Mouse (Mus musculus) MEL (cell line): ENCODE data around the gene Acsm1.
"Not testable (repeated sequence)": the region's sequence is repeated elsewhere in the genome, so short reads cannot be mapped to it uniquely, and the experiment has no call there.

Experiments used
- CTCF ChIP-seq, 3 experiments: IDR thresholded peaks in 2 of 3; conservative IDR thresholded peaks in 1 of 3; 2 replicates each; pipeline ENCODE4 v1.5.1; 2011 to 2012; ENCODE audit warnings: low read length in 3 of 3, low read depth in 2 of 3, mild to moderate bottlenecking in 2 of 3, improper control_type of control experiment in 1 of 3, inconsistent platforms in 1 of 3, mixed read lengths in 1 of 3, moderate library complexity in 1 of 3; ENCODE audit not compliant: control insufficient read depth in 1 of 3, insufficient read depth in 1 of 3, poor library complexity in 1 of 3, severe bottlenecking in 1 of 3
- EP300 ChIP-seq, 2 experiments: IDR thresholded peaks; 2 replicates each; pipeline ENCODE4 v1.6.1; 2011; ENCODE audit warnings: improper control_type of control experiment in 2 of 2, low read length in 2 of 2, low read depth in 1 of 2, mild to moderate bottlenecking in 1 of 2
- GABPA ChIP-seq: IDR thresholded peaks from 2 replicates; pipeline ENCODE4 v1.6.1; 2012; ENCODE audit warnings: low read depth, mild to moderate bottlenecking, inconsistent platforms, low read length, improper control_type of control experiment, moderate library complexity
- KAT2A ChIP-seq: conservative IDR thresholded peaks from 2 replicates; pipeline ENCODE4 v1.6.1; 2012; ENCODE audit warnings: low read depth, low read length, improper control_type of control experiment, inconsistent platforms
- MEF2A ChIP-seq: IDR thresholded peaks from 2 replicates; pipeline ENCODE4 v1.6.1; 2014; ENCODE audit warnings: low read depth, mild to moderate bottlenecking, inconsistent platforms, low read length, improper control_type of control experiment; ENCODE audit not compliant: poor library complexity, insufficient replicate concordance, severe bottlenecking; ENCODE audit errors: extremely low read depth
- MXI1 ChIP-seq: IDR thresholded peaks from 2 replicates; pipeline ENCODE4 v1.6.1; 2011; ENCODE audit warnings: mild to moderate bottlenecking, low read depth, low read length, improper control_type of control experiment
- NELFE ChIP-seq: IDR thresholded peaks from 2 replicates; pipeline ENCODE4 v1.6.1; 2011; ENCODE audit warnings: low read depth, low read length, improper control_type of control experiment
- RAD21 ChIP-seq: IDR thresholded peaks from 2 replicates; pipeline ENCODE4 v1.6.1; 2011; ENCODE audit warnings: mild to moderate bottlenecking, low read depth, low read length, improper control_type of control experiment
- SMC3 ChIP-seq: IDR thresholded peaks from 2 replicates; pipeline ENCODE4 v1.6.1; 2011; ENCODE audit warnings: low read depth, low read length, improper control_type of control experiment
- ZNF384 ChIP-seq: IDR thresholded peaks from 2 replicates; pipeline ENCODE4 v1.6.1; 2012; ENCODE audit warnings: low read depth, mild to moderate bottlenecking, inconsistent platforms, low read length, improper control_type of control experiment

DNA sequence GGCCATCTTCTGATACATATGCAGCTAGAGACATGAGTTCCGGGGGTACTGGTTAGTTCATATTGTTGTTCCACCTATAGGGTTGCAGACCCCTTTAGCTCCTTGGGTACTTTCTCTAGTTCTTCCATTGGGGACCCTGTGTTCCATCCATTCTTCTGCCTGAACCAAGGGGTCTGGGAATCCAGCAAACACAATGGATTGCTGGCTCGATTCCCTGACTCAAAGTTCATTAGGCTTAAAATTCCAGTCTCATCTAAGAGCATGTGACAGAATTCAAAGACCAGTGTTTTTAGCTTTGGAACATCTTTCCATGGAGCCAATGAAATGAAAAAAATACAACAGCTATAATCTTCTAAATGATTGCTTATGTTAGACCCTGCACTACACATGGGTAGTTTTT lies 44.4 kb upstream of the Acsm1 start:
- TF ChIP-seq CTCF (IDR thresholded peaks at IDR 0.05 in 2 of 3, conservative IDR thresholded peaks at IDR 0.05 in 1 of 3; ENCODE audit: control insufficient read depth in 1 of 3, insufficient read depth in 1 of 3, low read depth in 2 of 3, low read length in 3 of 3, poor library complexity in 1 of 3, severe bottlenecking in 1 of 3); SMC3; GABPA; EP300 (IDR thresholded peaks at IDR 0.05; ENCODE audit: low read depth in 1 of 2, low read length in 2 of 2); MXI1; MEF2A; KAT2A; NELFE; RAD21; ZNF384: not testable (repeated sequence)
